Mouse (Mus musculus) MEL (cell line): Measurements from ENCODE around the gene Slc38a2. TPM values are rescaled to one million over a fixed set of nuclear protein-coding genes. Genes with fewer than 3 reads are reported as not detected.

Source experiments
- DNase-seq: peaks from one replicate; pipeline ENCODE4 v3.0.0; 2011; ENCODE audit warnings: low read depth, low spot score
- H3K27ac ChIP-seq: 2 replicates; pipeline ENCODE4 v1.5.1; 2012; ENCODE audit warnings: low read depth, mild to moderate bottlenecking, control low read depth, low read length, moderate library complexity; ENCODE audit not compliant: control insufficient read depth
- H3K27me3 ChIP-seq, 2 experiments: fragments of 150-350 bp in 1 of 2; sonication (generic) in 1 of 2; 2 replicates each; pipeline ENCODE4 v1.6.1; 2012; ENCODE audit warnings: low read length in 2 of 2, mild to moderate bottlenecking in 2 of 2, improper control_type of control experiment in 1 of 2, moderate library complexity in 1 of 2; ENCODE audit not compliant: insufficient read depth in 2 of 2, control insufficient read depth in 1 of 2
- H3K36me3 ChIP-seq, 2 experiments: 2 replicates each; pipeline ENCODE4 v1.6.1; 2012 to 2014; ENCODE audit warnings: low read length in 2 of 2, improper control_type of control experiment in 1 of 2, inconsistent platforms in 1 of 2, mild to moderate bottlenecking in 1 of 2; ENCODE audit not compliant: insufficient read depth in 2 of 2, control insufficient read depth in 1 of 2
- H3K4me1 ChIP-seq, 2 experiments: fragments of 150-350 bp in 1 of 2; sonication (generic) in 1 of 2; 2 replicates each; pipeline ENCODE4 v1.6.1; 2012; ENCODE audit warnings: low read length in 2 of 2, improper control_type of control experiment in 1 of 2, mild to moderate bottlenecking in 1 of 2; ENCODE audit not compliant: insufficient read depth in 2 of 2, control insufficient read depth in 1 of 2
- H3K4me3 ChIP-seq, 2 experiments: fragments of 150-350 bp in 1 of 2; sonication (generic) in 1 of 2; 2 replicates each; pipeline ENCODE4 v1.5.1; 2012; ENCODE audit warnings: low read depth in 2 of 2, low read length in 2 of 2, mild to moderate bottlenecking in 2 of 2, moderate library complexity in 2 of 2, control low read depth in 1 of 2, improper control_type of control experiment in 1 of 2; ENCODE audit not compliant: control insufficient read depth in 1 of 2, insufficient read depth in 1 of 2
- H3K79me2 ChIP-seq: 2 replicates; pipeline ENCODE4 v1.6.1; 2012; ENCODE audit warnings: mild to moderate bottlenecking, low read length, moderate library complexity; ENCODE audit not compliant: control insufficient read depth, poor library complexity, insufficient read depth
- H3K9ac ChIP-seq: 2 replicates; pipeline ENCODE4 v1.6.1; 2012; ENCODE audit warnings: low read depth, mild to moderate bottlenecking, control low read depth, low read length, moderate library complexity; ENCODE audit not compliant: control insufficient read depth, poor library complexity, severe bottlenecking
- H3K9me3 ChIP-seq: fragments of 150-350 bp; sonication (generic); replicated peaks from 2 replicates; pipeline ENCODE4 v1.6.1; 2012; ENCODE audit warnings: mild to moderate bottlenecking, low read length, improper control_type of control experiment, moderate library complexity; ENCODE audit not compliant: insufficient read depth
- BHLHE40 ChIP-seq: IDR thresholded peaks from 2 replicates; pipeline ENCODE4 v1.6.1; 2012; ENCODE audit warnings: low read depth, mild to moderate bottlenecking, inconsistent platforms, low read length, improper control_type of control experiment, borderline replicate concordance
- CHD1 ChIP-seq: IDR thresholded peaks from 2 replicates; pipeline ENCODE4 v1.6.1; 2012; ENCODE audit warnings: low read depth, mild to moderate bottlenecking, inconsistent platforms, low read length, improper control_type of control experiment
- CTCF ChIP-seq, 3 experiments: IDR thresholded peaks in 2 of 3; conservative IDR thresholded peaks in 1 of 3; 2 replicates each; pipeline ENCODE4 v1.5.1; 2011 to 2012; ENCODE audit warnings: low read length in 3 of 3, low read depth in 2 of 3, mild to moderate bottlenecking in 2 of 3, improper control_type of control experiment in 1 of 3, inconsistent platforms in 1 of 3, mixed read lengths in 1 of 3, moderate library complexity in 1 of 3; ENCODE audit not compliant: control insufficient read depth in 1 of 3, insufficient read depth in 1 of 3, poor library complexity in 1 of 3, severe bottlenecking in 1 of 3
- E2F4 ChIP-seq: IDR thresholded peaks from 2 replicates; pipeline ENCODE4 v1.6.1; 2011; ENCODE audit warnings: low read depth, low read length, improper control_type of control experiment, borderline replicate concordance
- ETS1 ChIP-seq: IDR thresholded peaks from 2 replicates; pipeline ENCODE4 v1.6.1; 2012; ENCODE audit warnings: low read depth, mild to moderate bottlenecking, inconsistent platforms, low read length, improper control_type of control experiment, moderate library complexity
- GABPA ChIP-seq: IDR thresholded peaks from 2 replicates; pipeline ENCODE4 v1.6.1; 2012; ENCODE audit warnings: low read depth, mild to moderate bottlenecking, inconsistent platforms, low read length, improper control_type of control experiment, moderate library complexity
- GATA1 ChIP-seq: IDR thresholded peaks from 2 replicates; pipeline ENCODE4 v1.6.1; 2011; ENCODE audit warnings: low read depth, low read length, improper control_type of control experiment
- HCFC1 ChIP-seq: IDR thresholded peaks from 2 replicates; pipeline ENCODE4 v1.6.1; 2012; ENCODE audit warnings: low read depth, mild to moderate bottlenecking, inconsistent platforms, low read length, improper control_type of control experiment, moderate library complexity
- JUND ChIP-seq: IDR thresholded peaks from 2 replicates; pipeline ENCODE4 v1.6.1; 2011; ENCODE audit warnings: low read depth, mild to moderate bottlenecking, improper control_type of control experiment, low read length
- KAT2A ChIP-seq: conservative IDR thresholded peaks from 2 replicates; pipeline ENCODE4 v1.6.1; 2012; ENCODE audit warnings: low read depth, low read length, improper control_type of control experiment, inconsistent platforms
- MAX ChIP-seq: IDR thresholded peaks from 2 replicates; pipeline ENCODE4 v1.6.1; 2011; ENCODE audit warnings: low read length, improper control_type of control experiment
- MAZ ChIP-seq: IDR thresholded peaks from 2 replicates; pipeline ENCODE4 v1.6.1; 2012; ENCODE audit warnings: low read depth, mild to moderate bottlenecking, inconsistent platforms, low read length, improper control_type of control experiment
- MEF2A ChIP-seq: IDR thresholded peaks from 2 replicates; pipeline ENCODE4 v1.6.1; 2014; ENCODE audit warnings: low read depth, mild to moderate bottlenecking, inconsistent platforms, low read length, improper control_type of control experiment; ENCODE audit not compliant: poor library complexity, insufficient replicate concordance, severe bottlenecking; ENCODE audit errors: extremely low read depth
- MXI1 ChIP-seq: IDR thresholded peaks from 2 replicates; pipeline ENCODE4 v1.6.1; 2011; ENCODE audit warnings: mild to moderate bottlenecking, low read depth, low read length, improper control_type of control experiment
- MYB ChIP-seq: IDR thresholded peaks from 2 replicates; pipeline ENCODE4 v1.6.1; 2011; ENCODE audit warnings: mild to moderate bottlenecking, low read depth, low read length, improper control_type of control experiment
- MYC ChIP-seq: IDR thresholded peaks from 2 replicates; pipeline ENCODE4 v1.6.1; 2011; ENCODE audit warnings: low read depth, mild to moderate bottlenecking, low read length, improper control_type of control experiment, moderate library complexity
- NELFE ChIP-seq: IDR thresholded peaks from 2 replicates; pipeline ENCODE4 v1.6.1; 2011; ENCODE audit warnings: low read depth, low read length, improper control_type of control experiment
- NRF1 ChIP-seq: IDR thresholded peaks from 2 replicates; pipeline ENCODE4 v1.6.1; 2014; ENCODE audit warnings: low read depth, mild to moderate bottlenecking, inconsistent platforms, low read length, improper control_type of control experiment, moderate library complexity; ENCODE audit not compliant: poor library complexity, insufficient read depth, severe bottlenecking
- POLR2A ChIP-seq, 2 experiments: IDR thresholded peaks; 2 replicates each; pipeline ENCODE4 v1.6.1; 2011 to 2012; ENCODE audit warnings: low read length in 2 of 2, mild to moderate bottlenecking in 2 of 2, control low read depth in 1 of 2, improper control_type of control experiment in 1 of 2, low read depth in 1 of 2, moderate library complexity in 1 of 2; ENCODE audit not compliant: control insufficient read depth in 1 of 2, insufficient read depth in 1 of 2, poor library complexity in 1 of 2
- POLR2AphosphoS2 ChIP-seq: IDR thresholded peaks from 2 replicates; pipeline ENCODE4 v1.6.1; 2011; ENCODE audit warnings: low read length, improper control_type of control experiment
- POLR2AphosphoS5 ChIP-seq: IDR thresholded peaks from 2 replicates; pipeline ENCODE4 v1.6.1; 2012; ENCODE audit warnings: low read depth, borderline replicate concordance, mild to moderate bottlenecking, inconsistent platforms, low read length, moderate library complexity, mixed read lengths
- RAD21 ChIP-seq: IDR thresholded peaks from 2 replicates; pipeline ENCODE4 v1.6.1; 2011; ENCODE audit warnings: mild to moderate bottlenecking, low read depth, low read length, improper control_type of control experiment
- RCOR1 ChIP-seq: IDR thresholded peaks from 2 replicates; pipeline ENCODE4 v1.6.1; 2012; ENCODE audit warnings: low read depth, mild to moderate bottlenecking, inconsistent platforms, low read length, improper control_type of control experiment
- SIN3A ChIP-seq: IDR thresholded peaks from 2 replicates; pipeline ENCODE4 v1.6.1; 2012; ENCODE audit warnings: low read length, improper control_type of control experiment, inconsistent platforms
- TAL1 ChIP-seq: IDR thresholded peaks from 2 replicates; pipeline ENCODE4 v1.6.1; 2012; ENCODE audit warnings: mild to moderate bottlenecking, inconsistent platforms, low read length, moderate library complexity, mixed read lengths
- TBP ChIP-seq: IDR thresholded peaks from 2 replicates; pipeline ENCODE4 v1.8.0; 2011; ENCODE audit warnings: low read depth, low read length, improper control_type of control experiment
- TCF12 ChIP-seq: IDR thresholded peaks from 2 replicates; pipeline ENCODE4 v1.6.1; 2014; ENCODE audit warnings: low read depth, mild to moderate bottlenecking, inconsistent platforms, low read length, improper control_type of control experiment, moderate library complexity
- UBTF ChIP-seq: IDR thresholded peaks from 2 replicates; pipeline ENCODE4 v1.6.1; 2012; ENCODE audit warnings: low read depth, mild to moderate bottlenecking, inconsistent platforms, low read length, improper control_type of control experiment, moderate library complexity, borderline replicate concordance; ENCODE audit not compliant: insufficient read depth
- USF2 ChIP-seq, 2 experiments: IDR thresholded peaks; 2 replicates each; pipeline ENCODE4 v1.6.1; 2011 to 2012; ENCODE audit warnings: improper control_type of control experiment in 2 of 2, low read length in 2 of 2, borderline replicate concordance in 1 of 2, inconsistent platforms in 1 of 2, low read depth in 1 of 2, mild to moderate bottlenecking in 1 of 2; ENCODE audit not compliant: insufficient read depth in 1 of 2
- ZC3H11A ChIP-seq: IDR thresholded peaks from 2 replicates; pipeline ENCODE4 v1.6.1; 2012; ENCODE audit warnings: low read depth, mild to moderate bottlenecking, inconsistent platforms, low read length, improper control_type of control experiment
- ZMIZ1 ChIP-seq: IDR thresholded peaks from 2 replicates; pipeline ENCODE4 v1.6.1; 2012; ENCODE audit warnings: low read depth, mild to moderate bottlenecking, inconsistent platforms, low read length, improper control_type of control experiment, moderate library complexity
- polyA plus RNA-seq, 2 experiments: library from polyadenylated mRNA; stranded (reverse) in 1 of 2; unstranded in 1 of 2; fragments of >175 nt in 1 of 2; fragments of >200 nt in 1 of 2; gene quantifications; 2 replicates each; pipeline versions ENCODE4 v1.2.1 to v1.2.4; 2012; ENCODE audit warnings: low replicate concordance in 2 of 2, low read depth in 1 of 2; ENCODE audit not compliant: insufficient read length in 2 of 2, insufficient read depth in 1 of 2, missing spikeins in 1 of 2
- total RNA-seq: library from RNA; depleted of rRNA; stranded (reverse); fragments of 300-350 nt; gene quantifications from 2 replicates; pipeline ENCODE4 v1.2.3, GENCODE M21; 2012

The Slc38a2 gene
- total and polyA plus RNA-seq, 3 experiments = 80.6 to 590 (median 177) TPM

- TF ChIP-seq NRF1 (no peak), GABPA (peak; percentile 14), JUND (no peak), GATA1 (no peak), MEF2A (no peak)
These were observed at the start of gene Slc38a2 (continued) for GRCm38 (mm10) chr15:96699521-96700511.

- Histone ChIP-seq H3K27ac (peak overlapping the region; percentile 96), H3K27me3 (no peaks in the 10 kb centered on the region), H3K4me3 (peak overlapping the region; percentile 45 to 58), H3K9me3 (no peaks in the 10 kb centered on the region), H3K4me1 (peaks cover 42 to 63% of the 10 kb centered on the region in 2 experiments), H3K36me3 (peaks cover 0 to 59% of the 10 kb centered on the region in 2 experiments; a peak in 2 of 4 replicates), H3K9ac (peak overlapping the region; percentile 57), H3K79me2 (no peaks in the 10 kb centered on the region; the same call in 1 of the 2 replicates)
- peak; percentile 75 for DNase-seq
- TF ChIP-seq KAT2A (no peak), ZMIZ1 (no peak), MAX (peak; percentile 82), MAZ (peak; percentile 74; the same call in 1 of the 2 replicates), CHD1 (0 out of 2 replicates have a peak, but pooled peaks have one; percentile 51), JUND (no peak), MEF2A (no peak), RAD21 (no peak), NELFE (no peak), ZC3H11A (no peak), MYC (peak; percentile 91), POLR2A (IDR thresholded peaks at IDR 0.05; ENCODE audit: control insufficient read depth in 1 of 2, insufficient read depth in 1 of 2, low read depth in 1 of 2, low read length in 2 of 2, poor library complexity in 1 of 2) (no peak; a peak in 2 of 4 replicates), GATA1 (peak; percentile 69), ETS1 (peak; percentile 66), MYB (no peak), NRF1 (no peak; the same call in 1 of the 2 replicates), MXI1 (peak; percentile 74), POLR2AphosphoS2 (no peak), USF2 (IDR thresholded peaks at IDR 0.05; ENCODE audit: borderline replicate concordance in 1 of 2, insufficient read depth in 1 of 2, low read depth in 1 of 2, low read length in 2 of 2) (no peak), GABPA (no peak), E2F4 (0 out of 2 replicates have a peak, but pooled peaks have one; percentile 35), TCF12 (no peak), UBTF (0 out of 2 replicates have a peak, but pooled peaks have one; percentile 33), RCOR1 (0 out of 2 replicates have a peak, but pooled peaks have one; percentile 53), SIN3A (peak; percentile 61), TAL1 (peak; percentile 23; the same call in 1 of the 2 replicates), HCFC1 (no peak; the same call in 1 of the 2 replicates), CTCF (IDR thresholded peaks at IDR 0.05 in 2 of 3, conservative IDR thresholded peaks at IDR 0.05 in 1 of 3; ENCODE audit: control insufficient read depth in 1 of 3, insufficient read depth in 1 of 3, low read depth in 2 of 3, low read length in 3 of 3, poor library complexity in 1 of 3, severe bottlenecking in 1 of 3) (no peak), POLR2AphosphoS5 (no peak), TBP (peak; percentile 63; the same call in 1 of the 2 replicates), BHLHE40 (peak; percentile 83)
These were observed 49.6 kb upstream of the Slc38a2 start for GRCm38 (mm10) chr15:96749101-96749500.
